In genomic region chr7:112603496-112604170, GRCm38 (mm10) we compare ENCODE assay signal across 8 mouse cellular contexts.
A peak's percentile ranks its signal among the peaks of the same experiment; 100 is the strongest.
DNase-seq lines count a peak whose midpoint lies in the region.

No protein-coding gene starts in this region.

- peak; percentile 21 for DNase-seq in gastrocnemius, adult 18-20 months (ENCODE audit: low spot score)
- no peak for DNase-seq in gastrocnemius, adult 8-10 months (ENCODE audit: low spot score in 2 of 2)
- DNase-seq in NIH3T3 (ENCODE audit: low read depth), result peak; percentile 48
- DNase-seq in heart, adult 9 months (ENCODE audit: low spot score in 2 of 2), result peak; percentile 53 to 72
- peak; percentile 73 for DNase-seq in kidney, postnatal 14 days
- DNase-seq in thymus, postnatal 10 days (ENCODE audit: low spot score in 2 of 2), result no peak
- DNase-seq in yolk sac, embryonic 10.5 days (ENCODE audit: low spot score), result no peak
- DNase-seq in cerebellum, adult 8-10 months, result no peak

Comparison
In these comparisons a context has a peak if more than half of its experiments do, and no peak if none do; other contexts are left out.
1. DNase-seq: peak in gastrocnemius, adult 18-20 months (single experiment), NIH3T3 (single experiment), heart, adult 9 months (2 of 2) and kidney, postnatal 14 days (single experiment); none in gastrocnemius, adult 8-10 months (0 of 2), thymus, postnatal 10 days (0 of 2), yolk sac, embryonic 10.5 days (single experiment) and cerebellum, adult 8-10 months (single experiment).